Mouse (Mus musculus) ES-E14 (cell line): ENCODE results near the gene Man1c1. TPM values are rescaled to one million over a fixed set of nuclear protein-coding genes. Genes with fewer than 3 reads are reported as not detected.

Experiments
- DNase-seq: peaks from one replicate; pipeline ENCODE4 v3.0.0-alpha.2; 2013; ENCODE audit warnings: low read depth, low spot score
- H3K27ac ChIP-seq: 2 replicates; pipeline ENCODE4 v1.5.1; 2012; ENCODE audit warnings: low read depth, mild to moderate bottlenecking, low read length, moderate library complexity, mixed read lengths; ENCODE audit not compliant: poor library complexity, insufficient read depth, severe bottlenecking
- H3K36me3 ChIP-seq: 2 replicates; pipeline ENCODE4 v1.6.1; 2012; ENCODE audit warnings: mild to moderate bottlenecking, low read length, moderate library complexity, mixed read lengths; ENCODE audit not compliant: control insufficient read depth, poor library complexity, insufficient read depth, severe bottlenecking
- H3K4me1 ChIP-seq, 2 experiments: fragments of 150-350 bp in 1 of 2; sonication (generic) in 1 of 2; 2 replicates each; pipeline ENCODE4 v1.6.1; 2012; ENCODE audit warnings: low read length in 2 of 2, mild to moderate bottlenecking in 1 of 2, mixed read lengths in 1 of 2; ENCODE audit not compliant: control insufficient read depth in 2 of 2, insufficient read depth in 2 of 2, poor library complexity in 1 of 2
- H3K4me3 ChIP-seq, 2 experiments: fragments of 150-350 bp in 1 of 2; sonication (generic) in 1 of 2; 2 replicates each; pipeline ENCODE4 v1.5.1; 2012; ENCODE audit warnings: low read length in 2 of 2, low read depth in 1 of 2, mild to moderate bottlenecking in 1 of 2, mixed read lengths in 1 of 2; ENCODE audit not compliant: insufficient read depth in 1 of 2, poor library complexity in 1 of 2, severe bottlenecking in 1 of 2
- H3K9ac ChIP-seq: 2 replicates; pipeline ENCODE4 v1.6.1; 2012; ENCODE audit warnings: low read depth, mild to moderate bottlenecking, low read length, mixed read lengths; ENCODE audit not compliant: poor library complexity, insufficient read depth, severe bottlenecking
- H3K9me3 ChIP-seq: fragments of 150-350 bp; sonication (generic); 2 replicates; pipeline ENCODE4 v1.6.1; 2012; ENCODE audit warnings: low read depth, mild to moderate bottlenecking, low read length; ENCODE audit not compliant: control insufficient read depth, insufficient read depth
- CHD2 ChIP-seq: IDR thresholded peaks from 2 replicates; pipeline ENCODE4 v1.6.1; 2014; ENCODE audit warnings: mild to moderate bottlenecking, low read depth, low read length, inconsistent platforms
- HCFC1 ChIP-seq: IDR thresholded peaks from 2 replicates; pipeline ENCODE4 v1.6.1; 2012; ENCODE audit warnings: low read length, inconsistent platforms, borderline replicate concordance; ENCODE audit not compliant: insufficient read depth
- MAFK ChIP-seq: IDR thresholded peaks from 2 replicates; pipeline ENCODE4 v1.6.1; 2014; ENCODE audit warnings: mild to moderate bottlenecking, low read depth, low read length, inconsistent platforms; ENCODE audit not compliant: insufficient read depth
- ZC3H11A ChIP-seq: IDR thresholded peaks from 2 replicates; pipeline ENCODE4 v1.6.1; 2012; ENCODE audit warnings: low read depth, mild to moderate bottlenecking, inconsistent platforms, low read length, borderline replicate concordance
- ZNF384 ChIP-seq: IDR thresholded peaks from 2 replicates; pipeline ENCODE4 v1.6.1; 2012; ENCODE audit warnings: low read depth, low read length, inconsistent platforms
- in situ Hi-C, 2 experiments: fragments of 600-800 bp; cut with MboI; formaldehyde crosslinking; loops; one replicate each; pipeline ENCODE4 v1.15.1; 2025; ENCODE audit warnings: low sequenced_read_pairs in 2 of 2, inconsistent platforms in 1 of 2; ENCODE audit not compliant: unreplicated experiment in 2 of 2
- total RNA-seq: library from RNA; depleted of rRNA; stranded (reverse); fragments of 300-350 nt; gene quantifications from 2 replicates; pipeline ENCODE4 v1.2.3, GENCODE M21; 2012

The Man1c1 gene
- total RNA-seq, 1 experiment = 6.1 TPM

- Histone ChIP-seq H3K9me3 (no peaks in the 10 kb centered on the region), H3K4me1 (peaks cover 0 to 3% of the 10 kb centered on the region in 2 experiments; a peak in 1 of 4 replicates), H3K36me3 (no peaks in the 10 kb centered on the region), H3K4me3 (peak overlapping the region; percentile 70 to 77), H3K9ac (peak overlapping the region; percentile 62), H3K27ac (no peak overlapping the region)
- no peak for DNase-seq
- in situ Hi-C loops = no loop called here
- no peak for TF ChIP-seq ZC3H11A
- TF ChIP-seq CHD2 = no peak
- TF ChIP-seq MAFK = no peak
- TF ChIP-seq ZNF384 = no peak
- TF ChIP-seq HCFC1 = no peak
Observed at GRCm38 (mm10) chr4:134702981-134703834, 882 bp downstream of the Man1c1 start.

GRCm38 (mm10) chr4:134701934-134702333, 2.2 kb downstream of the Man1c1 start:
- H3K9ac ChIP-seq = no peak overlapping the region
- DNase-seq = no peak
- H3K36me3 ChIP-seq = no peaks in the 10 kb centered on the region; the same call in 1 of the 2 replicates
- H3K9me3 ChIP-seq = no peaks in the 10 kb centered on the region
- in situ Hi-C loops = no loop called here
- no peak overlapping the region for H3K27ac ChIP-seq
- TF ChIP-seq ZC3H11A (no peak), HCFC1 (no peak), CHD2 (no peak), MAFK (no peak), ZNF384 (no peak)
- no peak overlapping the region for H3K4me3 ChIP-seq
- peaks cover 0 to 3% of the 10 kb centered on the region in 2 experiments; a peak in 1 of 4 replicates for H3K4me1 ChIP-seq

DNA sequence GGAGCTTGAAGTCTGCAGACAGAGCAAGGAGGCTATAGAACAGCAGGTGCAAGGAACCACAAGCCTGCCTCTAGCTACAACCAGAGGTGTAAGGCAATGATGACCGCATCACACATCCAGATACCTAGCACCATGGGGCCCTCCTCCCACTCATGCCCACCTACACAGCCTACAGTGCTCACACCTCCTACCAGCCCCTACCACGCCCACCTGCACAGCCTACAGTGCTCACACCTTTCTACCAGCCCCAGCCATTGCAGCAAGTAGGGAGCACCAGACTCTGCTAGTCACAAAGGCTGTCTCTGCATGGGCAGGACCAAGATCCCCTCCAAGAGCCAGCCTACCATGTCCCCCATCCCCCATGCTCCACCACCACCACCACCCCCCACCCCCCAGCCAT, 3.2 kb downstream of the Man1c1 start:
- in situ Hi-C loops = no loop called here
- no peak for DNase-seq
- Histone ChIP-seq H3K9me3 (no peaks in the 10 kb centered on the region), H3K4me1 (peaks cover 0 to 3% of the 10 kb centered on the region in 2 experiments; a peak in 1 of 4 replicates), H3K27ac (no peak overlapping the region), H3K36me3 (no peaks in the 10 kb centered on the region; the same call in 1 of the 2 replicates), H3K4me3 (no peak overlapping the region), H3K9ac (no peak overlapping the region)
- TF ChIP-seq MAFK (no peak), ZNF384 (no peak), HCFC1 (no peak), ZC3H11A (no peak), CHD2 (no peak)

DNA sequence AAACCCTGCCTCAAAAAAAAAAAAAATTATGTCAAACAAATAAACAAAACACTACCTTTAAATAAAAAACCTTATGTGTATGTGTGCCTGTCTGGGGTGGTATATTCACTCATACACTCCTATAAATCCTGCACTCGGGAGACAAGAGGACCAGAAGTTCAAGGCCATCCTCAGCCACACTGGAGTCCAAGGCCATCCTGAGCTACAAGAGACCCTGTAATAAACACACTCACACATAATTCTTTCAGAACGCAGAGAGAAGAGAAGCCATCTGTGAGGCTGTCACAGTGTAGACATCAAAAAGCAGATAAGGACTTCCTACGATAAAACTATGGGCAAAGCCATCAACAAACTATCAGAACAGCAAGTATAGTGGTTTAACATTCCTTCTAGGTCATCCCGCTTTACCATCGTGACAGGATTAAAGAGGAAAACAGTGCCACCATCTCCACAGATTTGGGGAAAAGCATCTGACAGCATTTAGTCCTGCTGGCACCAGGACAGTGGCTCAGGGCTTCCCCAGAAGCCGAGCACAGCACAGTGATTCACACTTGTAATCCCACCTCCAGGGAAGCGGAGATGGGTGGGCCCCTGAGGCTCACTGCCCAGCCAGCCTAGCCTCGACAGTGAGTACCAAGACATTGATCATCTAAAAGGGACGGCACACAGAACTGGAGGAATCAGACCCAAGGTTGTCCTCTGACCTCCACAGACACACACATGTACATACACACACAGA, 10.7 kb downstream of the Man1c1 start:
- no peak for DNase-seq
- no peak overlapping the region for H3K9ac ChIP-seq
- H3K4me1 ChIP-seq = no peaks in the 10 kb centered on the region; a peak in 1 of 4 replicates
- TF ChIP-seq HCFC1 (no peak), ZC3H11A (no peak), CHD2 (no peak), MAFK (no peak), ZNF384 (no peak)
- H3K4me3 ChIP-seq = no peak overlapping the region
- in situ Hi-C loops = no loop called here
- no peaks in the 10 kb centered on the region for H3K9me3 ChIP-seq
- no peak overlapping the region for H3K27ac ChIP-seq
- H3K36me3 ChIP-seq = no peaks in the 10 kb centered on the region; the same call in 1 of the 2 replicates
